Mouse (Mus musculus) kidney, embryonic 15.5 days (tissue): ENCODE results near the gene Slc6a4. TPM values are rescaled to one million over a fixed set of nuclear protein-coding genes. Genes with fewer than 3 reads are reported as not detected.

ENCODE experiments used
- ATAC-seq: fragments of 200-750 bp; cut with Nextera tagmentation; replicated peaks from 2 replicates; pipeline ENCODE4 v1.8.0; 2017; ENCODE audit warnings: moderate TSS enrichment; ENCODE audit not compliant: low FRiP score
- H3K27ac ChIP-seq: fragments of 300-500 bp; sonication (generic); 2 replicates; pipeline ENCODE4 v1.5.1; 2015; ENCODE audit warnings: mild to moderate bottlenecking, inconsistent platforms
- H3K27me3 ChIP-seq: fragments of 300-500 bp; sonication (generic); 2 replicates; pipeline ENCODE4 v1.6.1; 2015; ENCODE audit warnings: inconsistent platforms
- H3K36me3 ChIP-seq: fragments of 300-500 bp; sonication (generic); 2 replicates; pipeline ENCODE4 v1.6.1; 2015; ENCODE audit warnings: inconsistent platforms
- H3K4me1 ChIP-seq: fragments of 300-500 bp; sonication (generic); 2 replicates; pipeline ENCODE4 v1.6.1; 2015; ENCODE audit warnings: inconsistent platforms
- H3K4me2 ChIP-seq: fragments of 300-500 bp; sonication (generic); 2 replicates; pipeline ENCODE4 v1.6.1; 2015; ENCODE audit warnings: moderate library complexity, mild to moderate bottlenecking, inconsistent platforms
- H3K4me3 ChIP-seq: fragments of 300-500 bp; sonication (generic); replicated peaks from 2 replicates; pipeline ENCODE4 v1.5.1; 2015; ENCODE audit warnings: mild to moderate bottlenecking, inconsistent platforms
- H3K9ac ChIP-seq: fragments of 300-500 bp; sonication (generic); 2 replicates; pipeline ENCODE4 v1.6.1; 2015; ENCODE audit warnings: mild to moderate bottlenecking, inconsistent platforms
- H3K9me3 ChIP-seq: fragments of 300-500 bp; sonication (generic); replicated peaks from 2 replicates; pipeline ENCODE4 v1.6.1; 2016; ENCODE audit warnings: inconsistent platforms
- WGBS: fragments of 180-500 bp; shearing (Covaris S2); methylation state at CpG from one replicate; pipeline ENCODE4 v1.1.7; 2015; ENCODE audit warnings: mixed read lengths; 5-methylcytosine and 5-hydroxymethylcytosine counted together
- polyA plus RNA-seq: library from polyadenylated mRNA; unstranded; fragments of >200 nt; fragmentation: Nextera tagmentation; extraction: Ambion mirVana; gene quantifications from 2 replicates; pipeline ENCODE4 v1.2.1, GENCODE M21; 2015

The Slc6a4 gene
- polyA plus RNA-seq: 1.6 and 2.1 TPM in 2 replicates

DNA sequence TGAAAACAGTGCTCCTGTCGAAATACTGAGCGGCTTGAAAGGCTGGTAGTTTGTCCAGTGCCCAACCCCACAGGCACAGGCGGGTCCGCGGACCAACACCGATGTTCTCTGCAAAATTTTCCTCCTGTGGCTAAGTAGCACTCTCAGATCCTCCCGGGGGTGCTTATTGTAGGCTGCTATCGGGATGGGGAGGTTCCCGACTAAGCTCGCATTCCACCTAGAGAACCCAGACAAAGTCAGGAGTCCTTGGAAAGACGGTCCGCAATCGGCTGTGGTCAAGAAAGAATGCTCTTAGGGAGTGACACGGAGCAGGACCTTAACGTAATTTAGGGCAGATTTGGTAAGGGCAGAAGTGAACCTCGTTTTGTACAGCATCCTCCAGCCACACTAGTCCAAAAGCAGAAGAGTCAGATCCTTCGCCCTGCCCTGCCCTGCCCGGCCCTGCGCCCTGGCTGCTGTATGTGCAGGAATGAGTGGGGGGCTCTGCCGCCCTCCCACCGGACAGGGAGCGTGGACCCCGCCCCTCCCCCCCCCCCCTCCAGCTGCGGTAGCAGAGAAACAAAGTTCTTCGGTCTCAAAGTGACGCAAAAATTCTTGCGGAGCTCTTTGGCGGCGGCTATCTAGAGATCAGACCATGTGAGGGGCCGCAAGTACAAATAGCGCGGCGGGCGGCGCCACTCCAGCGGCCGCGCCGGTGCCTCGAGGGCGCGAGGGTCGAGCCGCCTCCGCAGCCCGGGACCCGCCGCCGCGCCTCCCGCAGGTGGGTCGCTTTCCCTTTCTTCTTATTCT, at the start of gene Slc6a4:
Gene Slc6a4, plus strand, starts transcription at position 688 of the 789 bp plus-strand sequence.
- Histone ChIP-seq H3K4me2 (peak within 1 kb of the TSS; percentile 90), H3K9ac (peak within 1 kb of the TSS; percentile 21; the same call in 1 of the 2 replicates), H3K9me3 (no peaks in the 10 kb centered on the region), H3K27ac (no peak within 1 kb of the TSS), H3K36me3 (no peaks in the 10 kb centered on the region), H3K4me1 (peaks cover 30% of the 10 kb centered on the region), H3K4me3 (peak within 1 kb of the TSS; percentile 53), H3K27me3 (peaks cover 60% of the 10 kb centered on the region)
- no peak for ATAC-seq
- under 1% methylated on average over 51 of the region's 52 CpGs for WGBS

DNA sequence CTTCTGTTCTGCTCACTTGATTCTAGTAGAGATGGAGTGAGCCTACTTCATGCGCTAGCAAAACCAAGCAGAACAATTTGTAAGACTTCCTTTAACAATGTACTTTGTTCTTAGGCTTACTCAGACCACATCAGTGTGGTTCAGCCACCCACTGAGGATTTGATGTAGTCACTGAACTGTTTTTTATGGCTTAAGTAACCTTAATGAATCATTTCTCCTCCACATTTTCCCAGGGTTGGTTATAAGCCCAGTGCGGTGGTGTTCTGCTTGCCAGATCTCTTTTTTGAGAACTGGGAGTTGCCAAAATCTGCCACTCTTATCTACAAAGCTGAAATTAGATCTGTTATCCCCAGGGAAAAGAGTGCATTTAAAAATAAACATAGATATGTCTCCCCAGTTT, 44.9 kb upstream of the Slc6a4 start:
- Histone ChIP-seq H3K27ac (0 out of 2 replicates have a peak overlapping the region, but pooled peaks have one; percentile 62), H3K4me2 (no peak overlapping the region), H3K27me3 (no peaks in the 10 kb centered on the region), H3K36me3 (peaks cover 88% of the 10 kb centered on the region), H3K9ac (no peak overlapping the region), H3K4me3 (no peak overlapping the region), H3K9me3 (no peaks in the 10 kb centered on the region), H3K4me1 (no peaks in the 10 kb centered on the region)
- ATAC-seq: no peak
- 72% methylated on average over 2 of the region's 2 CpGs for WGBS

DNA sequence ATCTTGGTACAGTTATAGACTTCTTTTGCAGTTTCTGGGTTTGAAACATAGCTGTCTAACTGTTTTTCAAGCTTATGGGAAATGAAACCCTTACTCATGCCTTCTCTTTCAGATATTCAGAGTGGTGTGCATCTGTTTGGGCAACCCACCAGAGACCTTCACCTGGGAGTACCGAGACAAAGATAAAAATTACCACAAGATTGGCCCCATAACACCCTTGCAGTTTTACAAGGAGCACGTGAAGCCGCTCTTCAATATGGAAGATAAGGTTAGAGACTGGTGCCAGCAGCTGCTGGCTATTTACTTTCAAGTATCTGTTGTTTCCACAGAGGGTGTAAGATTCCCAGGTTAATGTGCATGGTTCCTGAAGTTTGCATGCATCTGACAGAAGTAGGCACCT, 32.7 kb upstream of the Slc6a4 start:
- H3K36me3 ChIP-seq: peaks cover 95% of the 10 kb centered on the region
- WGBS: 93% methylated on average over 3 of the region's 3 CpGs

GRCm38 (mm10) chr11:76970328-76970727, 28.1 kb upstream of the Slc6a4 start:
- Histone ChIP-seq H3K9ac (no peak overlapping the region), H3K4me3 (no peak overlapping the region), H3K4me1 (no peaks in the 10 kb centered on the region), H3K4me2 (no peak overlapping the region), H3K36me3 (peaks cover 94% of the 10 kb centered on the region), H3K9me3 (no peaks in the 10 kb centered on the region), H3K27ac (no peak overlapping the region), H3K27me3 (no peaks in the 10 kb centered on the region)
- ATAC-seq: no peak
- WGBS: 92% methylated on average over 2 of the region's 2 CpGs

More for the DNA sequence above, 32.7 kb upstream of the Slc6a4 start:
- H3K27me3 ChIP-seq: no peaks in the 10 kb centered on the region
- no peak overlapping the region for H3K4me3 ChIP-seq
- H3K4me2 ChIP-seq: no peak overlapping the region
- no peak overlapping the region for H3K9ac ChIP-seq
- no peaks in the 10 kb centered on the region for H3K4me1 ChIP-seq
- no peaks in the 10 kb centered on the region for H3K9me3 ChIP-seq
- no peak for ATAC-seq
- H3K27ac ChIP-seq: no peak overlapping the region

DNA sequence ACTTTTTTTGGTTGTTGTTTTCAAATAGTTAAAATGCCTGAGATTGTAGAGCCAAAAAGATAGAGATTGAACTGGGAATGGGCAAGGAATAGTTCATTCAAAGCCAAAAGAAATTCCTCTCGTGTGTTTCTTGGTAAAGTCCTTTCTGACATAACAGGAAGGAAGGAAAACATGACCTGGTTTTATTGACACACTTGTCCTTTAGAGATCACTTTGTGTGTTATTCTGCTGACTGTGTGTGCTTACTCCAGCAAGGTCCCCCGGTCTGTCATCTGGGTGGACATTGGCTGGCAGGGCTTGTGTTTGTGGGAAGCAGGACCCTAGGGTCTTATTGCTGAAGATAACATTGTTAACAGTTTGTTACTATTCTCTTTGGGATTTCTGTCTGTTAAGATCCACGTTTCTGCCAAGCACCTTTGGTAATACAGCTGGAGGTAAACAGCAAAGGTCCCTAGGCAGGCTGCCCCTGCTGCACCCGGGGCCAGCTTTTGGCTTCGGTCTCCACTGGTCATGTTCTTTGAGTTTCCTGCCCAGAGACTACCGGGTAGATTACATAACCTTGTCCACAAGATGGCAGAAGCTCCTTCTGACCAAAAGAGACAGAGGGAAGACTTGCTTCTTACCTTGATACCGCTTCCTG, 23.6 kb upstream of the Slc6a4 start:
- Histone ChIP-seq H3K36me3 (peaks cover 90% of the 10 kb centered on the region), H3K4me1 (no peaks in the 10 kb centered on the region), H3K4me3 (no peak overlapping the region), H3K4me2 (no peak overlapping the region), H3K27me3 (no peaks in the 10 kb centered on the region), H3K9ac (no peak overlapping the region), H3K9me3 (no peaks in the 10 kb centered on the region), H3K27ac (no peak overlapping the region)
- ATAC-seq: no peak
- 88% methylated on average over 7 of the region's 7 CpGs for WGBS

DNA sequence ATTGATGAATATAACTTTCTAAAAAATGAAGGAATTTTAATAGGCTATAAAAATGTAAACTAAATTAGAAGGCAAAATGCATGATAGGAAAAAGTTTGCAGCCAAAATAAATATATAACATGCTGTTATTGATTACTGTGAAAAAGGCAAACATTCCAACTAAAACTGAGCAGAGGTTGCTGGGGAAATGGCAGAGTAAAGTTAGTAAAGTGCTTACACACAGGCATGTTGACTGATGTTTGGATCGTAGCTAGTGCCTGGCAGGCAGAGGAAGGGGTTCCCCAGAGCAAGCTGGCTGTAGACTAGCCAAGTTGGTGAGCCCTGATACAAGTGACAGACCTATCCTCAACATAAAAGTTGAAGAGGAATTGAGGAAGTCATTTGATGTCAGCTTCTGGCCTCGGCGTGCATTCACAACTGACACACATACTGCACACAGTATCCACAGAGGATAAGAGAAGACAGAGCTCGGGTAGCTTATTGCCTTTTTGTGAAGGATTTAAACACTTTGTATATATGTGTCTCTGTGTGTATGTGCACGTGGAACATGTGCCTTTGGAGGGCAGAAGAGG, 16.7 kb upstream of the Slc6a4 start:
- no peak overlapping the region for H3K4me2 ChIP-seq
- WGBS: 72% methylated on average over 5 of the region's 5 CpGs
- H3K27ac ChIP-seq: no peak overlapping the region
- H3K27me3 ChIP-seq: no peaks in the 10 kb centered on the region
- H3K9ac ChIP-seq: no peak overlapping the region
- H3K36me3 ChIP-seq: peaks cover 81% of the 10 kb centered on the region
- no peaks in the 10 kb centered on the region for H3K9me3 ChIP-seq
- no peak for ATAC-seq
- H3K4me3 ChIP-seq: no peak overlapping the region
- no peaks in the 10 kb centered on the region for H3K4me1 ChIP-seq

DNA sequence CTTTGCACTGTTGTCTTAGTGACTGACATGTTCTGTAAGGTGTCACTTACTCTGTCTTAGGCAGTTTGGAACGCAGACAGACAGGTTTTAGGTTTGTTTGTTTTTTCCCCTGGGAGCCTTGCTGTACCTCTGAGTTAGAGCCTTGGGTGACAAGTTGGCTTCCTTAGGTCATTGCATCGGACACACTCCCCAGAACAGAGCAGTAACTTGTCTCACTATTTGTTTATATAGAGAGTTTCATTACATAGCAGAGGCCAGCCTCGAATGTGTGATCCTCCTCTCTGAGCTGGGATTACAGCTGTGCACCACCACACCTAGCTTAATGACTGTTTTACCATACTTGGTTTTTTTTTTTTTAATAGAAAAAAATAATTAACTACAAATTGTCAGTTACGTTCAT, 16.0 kb upstream of the Slc6a4 start:
- Histone ChIP-seq H3K4me2 (no peak overlapping the region), H3K9ac (no peak overlapping the region), H3K9me3 (no peaks in the 10 kb centered on the region), H3K27me3 (no peaks in the 10 kb centered on the region), H3K4me3 (no peak overlapping the region), H3K27ac (no peak overlapping the region), H3K4me1 (no peaks in the 10 kb centered on the region), H3K36me3 (peaks cover 86% of the 10 kb centered on the region)
- WGBS: 37% methylated on average over 4 of the region's 4 CpGs
- ATAC-seq: peak; percentile 54; the same call in 1 of the 2 replicates

GRCm38 (mm10) chr11:76983641-76984040, 14.8 kb upstream of the Slc6a4 start:
- Histone ChIP-seq H3K27ac (no peak overlapping the region), H3K4me3 (no peak overlapping the region), H3K9me3 (no peaks in the 10 kb centered on the region), H3K4me1 (no peaks in the 10 kb centered on the region), H3K4me2 (no peak overlapping the region), H3K36me3 (peaks cover 86% of the 10 kb centered on the region), H3K9ac (no peak overlapping the region), H3K27me3 (no peaks in the 10 kb centered on the region)
- ATAC-seq: no peak
- WGBS: 67% methylated on average over 5 of the region's 5 CpGs

GRCm38 (mm10) chr11:76984173-76984572, 14.2 kb upstream of the Slc6a4 start:
- Histone ChIP-seq H3K9ac (no peak overlapping the region), H3K36me3 (peaks cover 85% of the 10 kb centered on the region), H3K27me3 (no peaks in the 10 kb centered on the region), H3K9me3 (no peaks in the 10 kb centered on the region), H3K4me2 (no peak overlapping the region), H3K27ac (no peak overlapping the region), H3K4me1 (no peaks in the 10 kb centered on the region), H3K4me3 (no peak overlapping the region)
- no peak for ATAC-seq

- no peak for ATAC-seq
- WGBS: 74% methylated on average over 5 of the region's 5 CpGs
Measured at GRCm38 (mm10) chr11:76990839-76991238, 7.6 kb upstream of the Slc6a4 start.

GRCm38 (mm10) chr11:76992886-76993285, 5.5 kb upstream of the Slc6a4 start:
- Histone ChIP-seq H3K9me3 (no peaks in the 10 kb centered on the region), H3K27ac (no peak overlapping the region), H3K4me3 (no peak overlapping the region), H3K27me3 (peaks cover 25% of the 10 kb centered on the region), H3K4me1 (peaks cover 14% of the 10 kb centered on the region), H3K36me3 (peaks cover 12% of the 10 kb centered on the region), H3K9ac (no peak overlapping the region), H3K4me2 (no peak overlapping the region)
- no peak for ATAC-seq
- 50% methylated on average over 4 of the region's 4 CpGs for WGBS

More at GRCm38 (mm10) chr11:76990839-76991238, 7.6 kb upstream of the Slc6a4 start:
- H3K27ac ChIP-seq: no peak overlapping the region
- H3K36me3 ChIP-seq: peaks cover 33% of the 10 kb centered on the region
- H3K27me3 ChIP-seq: peaks cover 11% of the 10 kb centered on the region
- H3K9me3 ChIP-seq: no peaks in the 10 kb centered on the region
- H3K4me3 ChIP-seq: no peak overlapping the region
- no peaks in the 10 kb centered on the region for H3K4me1 ChIP-seq
- H3K4me2 ChIP-seq: no peak overlapping the region
- H3K9ac ChIP-seq: no peak overlapping the region

GRCm38 (mm10) chr11:76995966-76996672, 2.3 kb upstream of the Slc6a4 start:
- H3K9ac ChIP-seq: no peak overlapping the region
- peak overlapping the region; percentile 14 for H3K4me2 ChIP-seq

More at GRCm38 (mm10) chr11:76995966-76996672, 2.3 kb upstream of the Slc6a4 start:
- Histone ChIP-seq H3K9me3 (no peaks in the 10 kb centered on the region), H3K27ac (no peak overlapping the region), H3K27me3 (peaks cover 56% of the 10 kb centered on the region), H3K4me3 (no peak overlapping the region), H3K36me3 (no peaks in the 10 kb centered on the region), H3K4me1 (peaks cover 30% of the 10 kb centered on the region)
- ATAC-seq: no peak
- 62% methylated on average over 20 of the region's 20 CpGs for WGBS
